Mouse (Mus musculus) kidney, adult 18-20 months (tissue): Measurements from ENCODE around the gene Gm20388.
"Not testable (repeated sequence)": the region's sequence is repeated elsewhere in the genome, so short reads cannot be mapped to it uniquely, and the experiment has no call there.

Experiments used
- DNase-seq: peaks from one replicate; pipeline ENCODE4 v3.0.0; 2021

Gene Gm20388

DNA sequence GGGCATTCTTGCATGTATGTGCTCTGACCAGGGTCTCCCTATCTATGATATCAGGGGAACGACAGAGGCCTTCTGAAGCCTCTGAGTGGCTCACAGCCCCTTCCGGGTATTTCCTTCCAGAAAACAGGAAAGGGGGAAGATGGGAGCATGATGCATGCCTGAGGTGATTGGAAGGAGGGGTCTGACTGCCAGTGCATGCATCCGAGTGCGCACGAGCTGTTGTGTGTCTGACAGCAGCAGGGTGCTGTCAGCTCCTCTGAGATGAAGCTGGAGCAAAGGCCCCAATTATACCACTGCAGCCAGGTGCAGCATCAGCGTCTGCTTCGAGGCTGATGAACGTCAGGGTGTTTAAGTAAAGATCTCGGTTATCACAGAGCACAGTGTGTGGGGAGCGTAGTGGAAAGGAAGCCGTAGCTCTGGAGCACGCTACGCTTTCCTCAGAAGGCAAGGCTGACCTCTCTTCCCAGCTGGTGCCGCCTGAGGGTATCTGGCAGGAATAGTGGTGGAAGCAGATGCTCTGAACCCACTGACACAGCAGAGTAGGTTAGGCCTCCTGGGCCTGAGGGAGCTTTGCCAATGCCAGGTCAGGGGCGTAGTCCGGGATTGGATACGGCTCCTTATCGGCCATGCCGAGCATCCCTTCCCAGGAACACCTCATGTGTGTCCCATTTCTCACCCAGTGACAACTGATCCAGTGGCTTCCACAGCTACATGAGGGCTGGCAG lies 2683.3 kb downstream of the Gm20388 start:
- DNase-seq = no peak

DNA sequence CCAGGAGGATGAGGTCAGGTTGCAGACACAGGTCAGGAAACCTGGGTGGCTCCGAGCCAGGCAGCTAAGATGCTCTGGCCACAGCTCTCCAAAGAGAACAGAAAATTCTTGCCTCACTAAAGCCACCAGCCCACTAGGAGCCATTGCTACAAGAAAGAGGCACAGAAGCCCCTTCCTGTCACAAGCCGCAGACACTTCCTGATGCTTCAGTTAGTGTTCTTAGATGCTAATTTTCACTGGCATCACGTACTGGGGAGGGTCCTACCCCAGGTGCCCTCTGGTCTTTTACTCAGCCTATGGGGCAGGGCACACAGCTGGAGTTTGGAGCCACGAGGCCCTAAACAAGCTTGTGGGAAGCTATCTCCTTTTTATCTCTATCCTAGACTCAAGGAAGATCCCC lies 2685.4 kb downstream of the Gm20388 start:
- DNase-seq = no peak

DNA sequence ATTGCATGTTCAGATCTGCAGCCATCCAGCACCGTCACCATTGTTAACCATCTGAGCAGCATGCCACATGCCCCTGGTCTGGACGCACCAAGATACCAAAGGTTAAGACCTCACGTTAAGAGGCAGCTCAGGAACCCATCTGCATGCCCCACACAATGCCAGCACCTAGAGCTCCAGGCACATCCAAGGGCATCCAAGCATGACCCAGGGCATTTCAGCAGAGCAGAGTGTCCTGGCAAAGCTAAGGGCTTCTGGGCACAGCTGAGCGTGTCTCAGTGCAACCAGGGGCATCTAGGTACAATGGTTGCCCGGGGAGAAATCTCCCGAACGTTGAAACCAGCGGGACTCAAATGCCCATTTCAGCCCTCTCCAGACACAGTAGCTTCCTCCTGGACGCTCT lies 2690.0 kb downstream of the Gm20388 start:
- peak; percentile 64 for DNase-seq

DNA sequence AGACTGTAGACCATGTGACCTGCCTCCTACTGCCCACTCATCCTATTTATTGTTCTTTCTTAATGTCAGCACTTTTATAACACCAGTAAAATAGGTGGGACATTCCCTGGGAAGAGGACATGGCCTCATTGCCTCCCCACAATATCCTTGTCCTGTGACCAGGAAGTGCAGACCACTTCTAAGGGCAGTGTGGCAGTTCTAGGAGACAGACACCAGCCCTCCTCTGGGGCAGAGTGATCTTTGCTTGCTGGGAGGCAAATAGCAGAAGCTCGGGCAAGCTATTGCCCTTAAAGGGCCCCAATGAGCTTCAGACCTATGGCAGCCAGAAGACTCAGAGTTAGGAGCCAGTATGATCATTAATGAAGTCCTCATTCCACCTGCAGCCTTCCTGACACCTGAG lies 2694.0 kb downstream of the Gm20388 start:
- DNase-seq = no peak

DNA sequence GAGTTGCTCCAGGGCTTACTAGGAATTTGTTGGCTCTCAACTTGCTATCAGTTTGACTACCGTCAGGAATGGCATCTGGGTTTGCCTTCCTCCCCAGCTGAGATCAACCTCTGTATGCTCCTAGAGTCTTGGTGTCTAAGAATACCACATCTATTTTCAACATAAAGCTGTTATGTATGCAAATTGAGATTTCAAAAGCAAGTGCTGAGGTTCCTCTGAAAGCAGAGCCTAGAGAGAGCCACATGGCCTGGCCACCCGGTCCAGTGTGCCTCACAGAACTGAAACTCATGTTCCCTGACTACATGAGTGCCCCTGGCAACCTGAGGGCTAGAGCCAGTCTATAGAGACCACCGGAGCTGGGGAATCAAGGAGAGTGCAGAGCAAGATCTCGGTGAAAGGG lies 2694.7 kb downstream of the Gm20388 start:
- no peak for DNase-seq

DNA sequence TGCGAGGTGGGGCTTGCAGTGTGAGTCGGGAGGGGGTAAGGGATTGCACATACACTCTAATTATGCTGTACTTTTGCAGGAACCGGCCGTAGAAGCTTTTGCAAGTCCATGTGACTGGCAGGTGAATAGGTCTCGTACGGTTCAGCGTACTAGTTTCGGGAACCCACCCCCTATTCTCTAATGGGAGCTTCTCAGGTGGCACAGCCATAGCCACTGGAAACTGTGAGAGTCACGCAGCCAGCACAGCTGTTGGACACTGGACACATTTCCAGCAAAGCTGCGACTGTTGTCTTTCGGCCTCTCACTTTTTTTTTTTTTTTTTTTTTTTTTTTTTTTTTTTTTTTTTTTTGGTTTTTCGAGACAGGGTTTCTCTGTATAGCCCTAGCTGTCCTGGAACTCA lies 2696.2 kb downstream of the Gm20388 start:
- DNase-seq = no peak

DNA sequence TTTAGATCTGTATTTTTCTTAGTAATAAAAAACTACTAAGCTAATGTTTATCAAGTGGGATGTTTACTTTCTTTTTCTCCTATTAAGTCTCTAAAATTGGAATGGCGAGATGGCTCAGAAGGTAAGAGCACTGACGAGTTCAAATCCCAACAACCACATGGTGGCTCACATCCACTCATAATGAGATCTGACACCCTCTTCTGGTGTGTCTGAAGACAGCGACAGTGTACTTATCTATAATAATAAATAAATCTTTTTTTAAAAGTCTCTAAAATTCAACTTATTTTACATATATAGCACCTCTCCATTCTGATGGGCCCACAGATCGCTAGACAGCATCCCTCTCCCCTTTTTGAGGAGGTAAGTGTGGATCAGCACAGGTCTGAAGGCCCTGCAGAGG lies 2699.6 kb downstream of the Gm20388 start:
- DNase-seq = no peak

DNA sequence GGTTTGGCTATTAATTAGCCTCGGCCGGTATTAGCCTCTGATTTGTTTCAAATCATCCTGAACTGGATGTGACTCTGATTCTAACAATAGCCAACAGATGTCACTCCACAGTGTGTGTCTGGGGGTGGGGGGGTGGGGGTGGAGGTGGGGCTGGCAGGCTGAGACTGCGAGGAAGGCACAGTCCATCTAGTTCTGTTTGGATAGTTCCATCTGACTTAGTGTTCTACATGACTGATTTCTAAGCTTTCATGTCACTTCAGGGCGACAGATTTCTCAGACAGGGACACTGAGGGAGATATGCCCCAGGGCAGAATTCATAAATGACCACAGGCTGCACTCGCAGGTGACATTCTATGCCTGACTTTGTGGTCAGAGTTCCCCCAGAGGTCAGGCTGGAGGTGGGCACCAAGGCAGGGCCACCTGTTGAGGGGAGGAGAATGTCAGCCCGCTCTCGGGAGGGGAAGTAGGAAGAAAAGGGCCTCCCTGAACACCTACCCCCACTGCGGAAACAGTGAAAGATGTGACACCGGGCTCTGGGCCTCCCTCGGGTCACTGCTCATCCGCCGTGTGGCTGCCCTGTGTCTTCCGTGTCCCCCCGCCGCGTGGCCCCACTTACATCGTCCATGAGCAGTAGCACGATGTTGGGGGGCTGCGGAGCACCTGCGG lies 2700.1 kb downstream of the Gm20388 start:
- DNase-seq = no peak

DNA sequence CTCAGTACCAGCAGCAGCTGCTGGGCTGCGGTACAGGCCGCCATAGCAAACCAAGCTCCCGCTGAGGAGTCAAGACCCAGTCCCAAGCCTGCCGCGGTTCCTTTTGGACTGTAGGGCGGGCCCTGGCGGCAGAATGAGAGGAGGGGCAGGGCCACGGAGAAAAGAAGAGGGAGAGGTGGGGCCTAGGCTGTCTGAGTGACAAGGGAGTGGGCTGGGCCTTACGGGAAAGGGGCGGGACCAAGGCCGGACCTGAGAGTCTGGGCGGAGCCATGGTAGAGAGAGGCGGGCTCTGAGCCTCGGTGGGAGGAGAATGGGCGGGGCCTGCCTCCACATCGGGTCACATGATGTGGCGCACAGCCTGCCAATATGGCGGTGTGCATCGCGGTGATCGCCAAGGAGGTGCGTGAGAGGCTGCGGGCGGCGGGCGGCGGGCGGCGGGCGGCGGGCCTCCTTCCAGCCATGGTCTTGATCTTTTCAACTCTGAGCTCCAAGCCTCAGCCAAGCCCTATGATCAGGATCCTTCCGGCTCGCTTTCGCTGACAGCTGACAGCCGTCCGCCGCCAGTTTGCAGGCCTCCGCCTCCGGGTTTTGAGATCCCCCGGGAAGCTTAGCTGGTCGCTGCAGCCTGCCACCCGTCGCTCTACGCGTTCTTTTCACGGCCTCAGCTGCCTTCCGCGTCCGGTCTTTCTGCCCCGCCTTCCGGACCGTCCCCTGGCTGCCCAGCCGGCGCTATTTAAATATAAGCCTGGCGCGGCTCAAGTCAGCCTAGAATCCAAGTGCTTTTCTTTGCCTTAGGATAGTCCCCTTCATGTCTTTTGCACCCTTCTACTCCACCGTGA lies 2700.9 kb downstream of the Gm20388 start, which contains the start of the genes Galns and Trappc2l:
TSS of gene Galns (minus strand) at position 169 of the 839 bp plus-strand sequence.
TSS of gene Trappc2l (plus strand) at position 346 of the 839 bp plus-strand sequence.
- DNase-seq = peak; percentile 95

DNA sequence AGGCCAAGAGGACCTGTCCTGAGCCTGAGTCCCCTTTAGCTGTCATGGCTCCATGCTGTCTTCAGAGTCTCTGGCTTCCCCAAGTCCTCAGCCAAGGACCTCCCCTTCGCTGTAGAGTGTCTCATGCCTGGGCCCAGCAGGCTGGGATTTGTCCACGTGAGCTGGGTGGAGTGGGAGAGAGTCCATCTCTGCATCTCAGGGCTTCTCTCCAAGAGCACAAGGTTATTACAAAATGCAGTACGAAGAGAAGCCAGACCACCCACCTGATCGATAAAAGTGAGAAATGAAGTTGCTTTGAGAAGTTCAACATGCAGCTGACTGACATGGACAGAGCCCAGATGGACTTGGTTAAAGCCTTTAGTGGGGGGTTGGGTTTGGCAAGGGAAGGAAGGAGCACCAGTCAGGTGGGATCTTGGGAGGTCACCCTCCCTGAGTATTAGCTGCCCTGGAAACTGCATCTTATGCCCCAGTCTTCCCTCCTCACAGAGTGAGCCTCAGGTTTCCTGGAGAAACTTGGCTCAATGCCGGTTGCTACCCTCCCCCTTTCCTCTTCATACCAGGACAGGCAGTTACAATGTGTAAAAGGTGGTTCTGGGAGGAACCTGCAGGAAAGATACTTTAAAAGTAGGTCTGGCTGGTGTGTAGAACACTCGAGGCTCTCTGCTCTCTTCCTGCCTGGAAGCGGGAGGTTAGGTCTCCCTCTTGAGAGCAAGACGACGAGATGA lies 2705.7 kb downstream of the Gm20388 start:
- DNase-seq = no peak

DNA sequence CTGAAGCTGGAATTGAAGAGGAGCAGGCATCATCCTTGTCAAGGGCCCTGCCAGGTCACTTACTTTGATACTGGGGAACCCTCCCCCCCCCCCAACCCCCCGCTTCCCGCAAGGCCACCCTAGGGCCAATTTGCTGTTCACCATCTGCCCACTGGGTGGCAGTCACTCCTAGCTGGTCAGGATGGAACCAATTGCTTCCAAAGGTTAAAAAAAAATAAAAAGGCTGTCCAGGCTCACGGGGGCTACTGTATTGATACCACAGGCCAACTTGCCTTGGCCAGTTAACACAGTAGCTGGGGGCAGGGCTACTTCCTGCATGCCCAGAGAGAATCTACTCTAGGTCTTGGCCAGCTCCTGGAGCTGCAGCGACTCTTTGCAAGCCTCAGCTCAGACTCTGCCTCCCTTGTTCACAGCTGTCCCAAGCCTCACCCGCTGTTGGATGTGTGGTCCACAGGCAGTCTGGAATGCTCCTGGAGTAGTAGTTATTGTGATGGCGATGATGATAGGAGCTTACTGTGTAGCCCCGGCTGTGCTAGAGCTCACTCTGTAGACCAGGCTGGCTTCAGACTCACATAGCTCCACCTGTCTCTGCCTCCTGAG lies 2707.4 kb downstream of the Gm20388 start:
- peak; percentile 87 for DNase-seq

DNA sequence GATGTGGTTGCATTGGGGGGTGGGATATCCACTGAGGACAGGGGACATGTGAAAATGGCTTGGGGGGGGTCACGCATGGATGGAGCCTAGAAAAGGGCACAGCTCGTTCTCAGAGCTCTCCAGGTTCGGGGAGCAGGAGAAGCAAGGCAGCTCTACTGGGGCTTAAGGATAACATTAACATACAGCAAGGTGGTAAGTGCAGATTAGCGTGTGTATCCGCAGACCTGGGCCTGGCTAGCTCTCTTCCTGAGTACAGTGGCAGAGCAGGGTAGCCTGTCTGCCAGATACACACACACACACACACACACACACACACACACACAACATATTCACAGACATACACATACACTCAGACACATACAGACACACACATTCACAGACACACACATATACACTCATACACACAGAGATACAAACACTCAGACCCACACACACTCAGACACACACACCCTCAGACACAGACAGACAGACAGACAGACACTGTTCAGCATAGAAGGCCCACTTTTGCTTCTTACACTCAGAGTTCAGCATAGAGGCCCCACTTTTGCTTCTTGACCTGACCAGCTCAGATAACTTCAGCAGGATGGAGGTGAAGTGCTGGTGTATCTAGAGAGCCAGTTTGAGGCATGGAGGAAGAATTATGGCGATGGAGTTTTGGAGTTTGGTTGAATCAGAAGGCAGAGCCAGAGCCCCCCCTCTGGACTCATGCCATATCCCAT lies 2708.2 kb downstream of the Gm20388 start:
- DNase-seq = no peak

DNA sequence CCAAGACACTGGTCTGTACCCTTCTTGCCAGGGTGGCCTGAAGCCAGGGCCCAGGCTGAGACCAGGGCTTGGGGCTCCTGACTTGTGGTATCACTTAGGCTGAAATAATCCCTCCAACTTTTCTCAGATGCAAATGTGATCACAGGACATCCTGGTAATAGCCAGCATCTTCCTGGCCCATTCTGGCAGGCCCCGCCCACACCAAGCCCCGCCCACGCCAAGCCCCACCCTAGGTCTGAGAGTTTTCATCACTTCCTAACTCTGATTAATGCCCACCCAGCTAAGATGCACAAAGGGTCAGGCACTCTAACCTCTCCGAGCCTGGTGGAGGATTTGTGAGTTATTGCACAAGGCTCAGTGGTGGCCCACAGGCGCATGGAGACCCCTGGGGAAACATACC lies 2709.8 kb downstream of the Gm20388 start:
- no peak for DNase-seq

DNA sequence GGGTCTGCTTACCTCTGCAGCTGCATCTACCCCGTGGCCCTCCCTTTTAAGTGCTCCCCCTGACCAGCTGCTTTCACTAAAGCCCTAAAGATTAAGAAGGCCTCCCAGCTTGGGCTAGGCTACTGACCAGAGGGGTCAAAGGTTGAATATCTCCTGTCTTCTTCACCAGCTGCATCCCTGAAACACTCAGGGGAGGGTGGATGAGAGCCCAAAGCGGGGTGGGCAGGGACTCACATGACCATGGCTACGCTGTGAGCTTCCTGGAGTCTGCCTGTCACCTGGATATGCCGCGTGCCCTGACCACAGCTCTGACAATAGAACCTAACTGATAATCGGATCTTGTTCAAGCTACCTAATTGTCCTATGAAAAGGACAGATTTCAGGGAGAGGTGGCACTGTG lies 2712.1 kb downstream of the Gm20388 start, which contains the start of gene Pabpn1l:
TSS of gene Pabpn1l (minus strand) at position 13 of the 400 bp plus-strand sequence.
- DNase-seq = no peak

DNA sequence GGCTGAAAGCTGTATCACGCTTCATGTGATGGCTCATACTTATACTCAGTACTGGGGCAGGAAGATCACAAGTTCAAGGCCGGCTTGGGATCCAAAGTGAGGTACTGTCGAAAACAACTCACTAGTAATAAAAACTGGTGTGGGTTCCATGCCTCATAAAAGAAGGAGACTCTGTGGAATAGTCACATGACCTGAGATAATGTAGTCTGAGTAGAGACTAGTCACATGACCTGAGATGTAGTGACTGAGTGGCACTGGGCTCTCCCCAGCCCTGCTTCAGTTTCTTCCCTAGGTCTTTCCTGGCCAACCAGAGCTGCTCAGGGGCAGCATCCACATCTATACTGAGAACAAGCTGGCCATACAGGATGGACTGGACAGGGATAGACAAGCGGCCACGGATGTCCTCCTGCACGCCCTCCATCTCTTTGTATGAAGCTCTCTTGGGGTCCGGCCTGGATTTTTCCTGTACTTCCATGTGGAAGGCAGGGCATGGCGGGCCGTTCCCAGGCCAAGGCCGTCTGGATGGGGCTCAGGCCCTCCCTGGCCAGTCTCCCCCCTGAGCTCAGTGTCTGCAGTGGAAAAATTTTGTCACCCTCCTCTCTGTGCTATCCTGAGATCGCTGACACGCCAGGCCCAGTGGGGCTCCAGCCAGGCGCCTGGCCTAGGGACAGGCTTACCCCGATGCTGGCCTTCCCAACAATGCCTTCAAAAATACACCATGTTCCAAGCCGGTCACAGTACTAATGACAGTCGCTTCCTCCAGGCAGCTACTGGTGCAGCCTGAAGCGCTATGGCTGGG lies 2713.4 kb downstream of the Gm20388 start:
- DNase-seq = no peak

DNA sequence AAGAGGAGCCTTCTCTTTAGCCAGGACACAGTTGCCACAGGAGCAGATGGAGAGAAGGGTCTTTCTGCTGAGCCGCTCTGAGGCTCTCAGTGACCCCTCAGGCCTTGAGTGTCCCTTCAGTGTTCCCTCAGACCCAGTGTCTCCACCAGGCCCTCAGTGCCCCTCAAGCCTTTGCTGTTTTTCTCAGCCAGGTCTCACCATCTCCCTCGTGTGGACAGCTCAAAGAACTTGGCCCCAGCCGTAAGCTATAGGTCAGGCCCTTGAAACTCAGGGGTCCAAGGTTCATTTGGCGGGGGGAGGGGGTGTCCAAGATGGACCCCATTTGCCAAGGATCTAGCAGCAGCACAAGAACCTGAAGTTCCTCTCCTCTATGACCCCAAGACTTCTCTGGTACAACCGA lies 2714.0 kb downstream of the Gm20388 start:
- no peak for DNase-seq

DNA sequence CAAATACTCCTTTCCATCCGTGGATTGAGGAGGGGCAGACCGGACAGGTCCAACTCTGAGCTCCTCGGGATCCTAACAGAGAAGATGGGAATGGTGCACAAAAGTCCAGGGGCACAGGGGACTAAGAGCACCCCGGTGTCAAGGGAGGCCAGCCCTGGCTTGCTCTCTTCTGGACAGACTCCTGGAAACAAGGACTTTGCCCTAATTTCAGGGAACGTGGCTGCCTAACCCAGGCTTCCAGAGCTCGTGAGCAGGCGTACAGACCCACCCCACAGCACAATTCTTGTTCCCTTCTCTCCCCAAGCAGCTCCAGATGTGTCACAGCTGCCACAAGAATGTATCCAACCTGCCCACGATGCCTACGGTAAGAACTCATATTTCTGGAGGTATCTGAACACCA lies 2715.2 kb downstream of the Gm20388 start:
- peak; percentile 32 for DNase-seq

DNA sequence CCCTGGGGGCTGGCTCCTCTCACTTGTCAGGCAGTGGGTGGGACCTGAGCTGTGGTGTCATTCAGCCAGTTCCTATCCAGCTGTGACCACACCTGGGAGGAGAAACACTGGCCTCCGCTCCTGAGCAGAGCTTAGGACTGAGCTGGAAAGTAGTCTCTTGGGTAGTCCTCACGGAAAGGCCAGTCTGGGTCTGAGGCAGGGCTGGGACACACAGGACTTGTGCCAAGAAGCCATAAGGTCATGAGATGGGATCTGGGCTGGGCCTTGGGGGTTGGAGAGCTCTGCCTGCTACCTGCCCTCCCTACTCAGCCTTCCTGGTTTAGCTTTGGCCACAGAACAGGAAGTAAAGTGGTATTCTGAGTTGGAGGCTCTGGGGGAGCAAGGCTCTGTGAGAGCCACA lies 2716.3 kb downstream of the Gm20388 start:
- DNase-seq = no peak

DNA sequence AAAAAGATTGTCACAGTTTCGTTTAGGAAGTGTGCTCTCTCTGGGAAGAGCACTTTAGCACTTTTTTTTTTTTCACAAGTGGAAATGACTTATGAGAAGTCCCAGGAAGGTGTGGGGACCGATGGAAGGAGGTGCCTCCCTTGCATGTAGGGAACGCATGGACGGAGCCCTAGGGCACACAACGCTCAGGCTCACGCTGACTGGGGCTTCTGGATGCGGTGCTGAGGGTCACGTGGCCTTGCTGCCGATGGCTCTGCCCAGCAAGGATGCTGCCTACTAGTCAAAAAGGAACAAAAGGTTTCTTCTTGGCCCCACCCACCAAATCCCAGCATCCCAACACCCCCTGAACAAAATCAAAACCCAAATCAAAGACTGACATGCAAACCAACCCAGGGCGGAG lies 2718.7 kb downstream of the Gm20388 start:
- no peak for DNase-seq

DNA sequence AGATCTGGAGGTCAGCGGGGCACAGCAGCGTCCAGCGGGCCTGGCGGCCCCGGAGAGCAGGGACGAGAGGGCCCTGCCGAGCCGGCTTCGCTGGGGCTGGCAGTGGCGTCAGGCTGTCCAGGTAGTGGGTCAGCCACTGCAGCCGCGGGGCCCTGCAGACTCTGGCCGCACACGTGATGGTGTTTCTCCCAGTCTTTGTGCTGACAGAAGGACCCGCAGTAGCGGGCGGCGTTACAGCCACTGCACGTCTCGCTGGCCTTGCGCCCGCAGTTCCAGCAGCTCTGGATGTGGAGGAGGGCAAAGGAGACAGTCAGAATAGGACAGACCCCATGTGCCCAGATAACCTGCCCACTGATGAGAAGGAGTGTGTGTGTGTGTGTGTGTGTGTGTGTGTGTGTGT lies 2720.1 kb downstream of the Gm20388 start:
- peak; percentile 34 for DNase-seq

DNA sequence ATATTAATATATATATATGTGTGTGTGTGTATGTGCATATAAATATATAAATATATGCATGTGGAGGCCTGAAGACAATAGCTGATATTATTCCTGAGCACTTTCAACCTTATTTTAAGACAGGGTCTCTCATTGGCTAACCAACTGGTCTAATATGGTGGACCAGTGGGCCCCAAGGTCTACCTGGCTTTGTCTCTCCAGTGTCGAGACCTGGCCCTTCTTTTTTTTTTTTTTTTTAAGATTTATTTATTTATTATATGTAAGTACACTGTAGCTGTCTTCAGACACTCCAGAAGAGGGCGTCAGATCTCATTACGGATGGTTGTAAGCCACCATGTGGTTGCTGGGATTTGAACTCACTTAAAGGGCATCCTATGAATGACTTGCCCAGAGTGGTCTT lies 2721.5 kb downstream of the Gm20388 start:
- DNase-seq = not testable (repeated sequence)
